Mouse (Mus musculus): ENCODE measurements around the gene Olfr548-ps1. TPM values are rescaled to one million over a fixed set of nuclear protein-coding genes. Genes with fewer than 3 reads are reported as not detected.

Olfr548-ps1 gene
- polyA plus RNA-seq (2012), result not detected in 2 replicates

GRCm38 (mm10) chr7:102540596-102540995 is at the start of gene Olfr548-ps1:
TSS of gene Olfr548-ps1 (plus strand) at chr7:102540896.
- TF ChIP-seq GATA1 (IDR thresholded peaks at IDR 0.05; ENCODE audit: low read length), result no peak

- no peak for TF ChIP-seq GATA1 (IDR thresholded peaks at IDR 0.05; ENCODE audit: low read length)
These were observed 41.2 kb upstream of the Olfr548-ps1 start, which contains the start of gene Olfr545 for GRCm38 (mm10) chr7:102499473-102499872. TSS of gene Olfr545 (minus strand) at chr7:102499573.

DNA sequence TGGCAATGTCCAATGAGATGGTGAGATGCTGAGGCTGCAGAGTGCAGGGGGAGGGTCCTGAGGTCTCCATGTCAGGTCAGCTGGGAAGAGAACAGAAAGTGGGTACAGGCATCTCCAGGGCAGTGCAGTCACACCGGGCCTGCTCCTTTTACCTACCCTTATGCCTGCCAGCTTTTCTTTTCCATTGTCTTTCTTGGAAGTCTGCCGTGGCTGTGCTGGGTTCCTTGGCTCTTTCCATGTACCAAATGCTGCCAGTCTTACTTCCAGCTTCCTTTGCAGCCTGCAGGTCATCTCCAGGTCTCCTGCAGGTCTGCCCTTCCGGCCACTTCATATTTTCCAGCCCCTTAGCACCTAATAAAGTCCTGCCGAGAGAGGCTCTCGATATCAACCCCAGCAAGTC is 38.7 kb upstream of the Olfr548-ps1 start:
- no peak for TF ChIP-seq GATA1 (IDR thresholded peaks at IDR 0.05; ENCODE audit: low read length)

DNA sequence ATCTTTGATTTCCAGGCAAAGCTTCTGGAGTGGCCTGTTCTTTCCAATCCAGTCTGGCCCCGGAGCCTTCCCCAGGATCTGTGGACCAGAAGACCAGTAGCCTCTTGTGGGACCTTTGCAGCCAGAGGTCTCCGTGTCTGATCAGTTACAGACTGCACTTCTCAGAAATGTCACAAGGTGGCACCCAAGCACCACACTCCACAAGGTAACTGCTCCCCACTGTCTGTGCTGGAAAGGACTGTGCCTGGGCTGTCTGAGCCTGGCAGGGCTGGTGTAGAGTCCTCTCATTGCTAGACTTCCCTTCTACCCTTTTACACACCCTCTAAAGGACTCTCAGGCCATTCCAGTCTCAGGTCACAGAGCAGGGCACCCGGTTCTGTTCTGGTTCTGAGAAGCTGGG is 33.8 kb upstream of the Olfr548-ps1 start:
- no peak for TF ChIP-seq GATA1 (IDR thresholded peaks at IDR 0.05; ENCODE audit: low read length)

DNA sequence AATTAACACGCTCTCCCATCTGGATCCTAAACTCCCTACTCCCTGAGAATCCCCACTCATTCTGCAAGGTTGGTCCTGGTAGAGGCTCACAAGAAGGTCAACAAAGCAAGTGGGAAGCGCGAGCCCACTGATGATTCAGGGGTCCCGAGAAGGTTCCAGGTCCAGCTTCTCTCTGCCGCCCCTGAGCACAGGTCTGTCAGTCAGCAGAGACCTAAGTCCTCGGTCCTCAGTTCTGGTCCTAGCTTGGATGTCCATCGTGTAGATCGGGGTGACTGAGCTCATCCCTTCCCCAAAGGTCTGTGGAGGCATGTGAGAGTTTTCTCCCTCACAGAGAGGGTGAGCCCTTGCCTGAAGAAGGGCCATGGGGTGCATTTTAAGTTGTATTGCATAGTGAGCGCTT is 32.6 kb upstream of the Olfr548-ps1 start:
- TF ChIP-seq GATA1 (IDR thresholded peaks at IDR 0.05; ENCODE audit: low read length), result no peak

DNA sequence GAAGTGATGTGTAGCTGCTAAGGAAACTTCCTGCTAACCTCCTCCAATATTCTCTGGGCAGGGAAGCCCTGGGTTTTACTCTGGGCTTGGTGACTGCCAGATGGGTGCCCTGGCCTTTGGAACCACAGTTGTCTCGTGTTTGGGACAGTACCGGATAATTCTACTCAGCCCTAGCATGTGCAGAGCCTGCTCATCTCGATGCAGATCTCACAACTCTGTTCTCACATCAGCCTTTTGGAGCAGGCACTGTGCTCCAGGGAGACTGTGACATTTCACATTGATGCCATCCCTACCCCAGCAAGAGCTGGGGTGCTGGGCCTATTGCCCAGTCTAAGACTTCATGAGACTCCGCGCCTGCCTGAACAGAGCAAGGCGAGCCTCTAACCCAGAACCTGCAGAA is 32.0 kb upstream of the Olfr548-ps1 start:
- no peak for TF ChIP-seq GATA1 (IDR thresholded peaks at IDR 0.05; ENCODE audit: low read length)

- TF ChIP-seq GATA1 (IDR thresholded peaks at IDR 0.05; ENCODE audit: low read length), result no peak
These were observed 31.0 kb upstream of the Olfr548-ps1 start for GRCm38 (mm10) chr7:102509726-102510125.

DNA sequence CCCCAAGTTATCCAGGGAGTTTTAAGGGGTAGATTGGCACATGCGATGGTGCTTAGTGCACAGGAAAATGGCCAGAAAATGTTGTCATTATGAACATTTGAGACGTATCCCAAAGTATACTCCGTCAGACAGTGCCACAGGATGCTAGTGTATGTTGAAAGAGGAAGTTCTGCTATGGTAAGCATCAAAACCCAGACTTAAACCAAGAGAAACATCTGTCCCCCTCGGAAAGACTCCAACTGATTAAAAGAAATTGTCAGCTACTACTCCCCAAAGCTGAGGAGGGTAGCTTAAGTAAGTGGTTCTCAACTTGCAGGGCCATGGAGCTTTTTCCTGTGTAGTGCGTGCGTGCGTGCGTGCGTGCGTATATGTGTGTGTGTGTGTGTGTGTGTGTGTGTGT is 28.8 kb upstream of the Olfr548-ps1 start:
- no peak for TF ChIP-seq GATA1 (IDR thresholded peaks at IDR 0.05; ENCODE audit: low read length)

DNA sequence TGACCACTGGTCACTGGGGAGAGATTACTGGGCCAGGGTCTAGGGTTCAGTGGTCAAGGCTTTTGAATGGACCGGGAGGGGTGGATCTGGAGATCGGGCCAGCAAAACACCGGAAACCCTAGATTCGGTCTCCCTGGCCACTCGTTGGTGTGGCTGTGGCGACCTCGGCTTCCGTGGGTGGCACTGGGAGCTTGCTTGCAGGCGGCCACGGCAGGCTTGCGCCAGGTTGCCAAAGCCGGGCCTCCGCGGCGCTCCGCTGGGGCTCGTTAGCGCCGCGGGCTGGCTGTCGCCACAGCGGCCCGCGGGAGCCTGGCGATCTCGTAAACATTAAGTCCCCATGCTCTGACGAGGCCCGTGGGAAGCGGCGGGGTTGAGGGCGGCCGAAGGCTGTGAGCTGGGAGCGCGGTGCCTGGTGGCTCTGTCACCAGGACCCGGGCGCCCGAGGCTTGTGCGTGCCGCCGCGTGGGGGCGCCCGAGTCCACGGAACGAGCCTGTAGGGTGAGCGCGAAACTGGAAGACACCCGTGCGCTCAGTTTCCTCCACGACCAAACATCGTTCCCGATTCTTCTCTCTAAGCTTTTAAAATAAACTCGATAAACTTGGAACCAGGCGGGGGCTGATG is 27.8 kb upstream of the Olfr548-ps1 start:
- TF ChIP-seq GATA1 (IDR thresholded peaks at IDR 0.05; ENCODE audit: low read length), result no peak

DNA sequence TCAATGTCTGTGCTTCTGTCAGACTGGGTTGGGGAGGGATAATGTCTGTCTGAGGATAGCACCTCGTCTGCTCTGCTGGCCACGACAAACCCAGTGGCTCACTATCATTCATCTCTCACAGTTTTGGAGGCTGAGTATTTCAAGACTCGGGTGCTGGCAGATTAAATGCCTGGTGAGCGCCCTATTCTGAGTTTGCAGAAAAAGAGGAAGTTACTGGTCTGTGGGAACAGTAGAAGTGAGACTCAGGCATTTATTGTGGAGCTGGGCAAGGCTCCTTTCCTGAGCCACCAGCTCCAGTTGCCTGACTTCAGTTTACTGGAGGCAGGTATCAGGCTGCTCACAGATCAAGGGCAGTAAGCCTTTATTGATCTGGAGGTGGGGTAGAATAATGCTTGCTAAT is 26.6 kb upstream of the Olfr548-ps1 start:
- TF ChIP-seq GATA1 (IDR thresholded peaks at IDR 0.05; ENCODE audit: low read length), result no peak

- TF ChIP-seq GATA1 (IDR thresholded peaks at IDR 0.05; ENCODE audit: low read length), result no peak
These were observed 24.2 kb upstream of the Olfr548-ps1 start for GRCm38 (mm10) chr7:102516261-102517050.

DNA sequence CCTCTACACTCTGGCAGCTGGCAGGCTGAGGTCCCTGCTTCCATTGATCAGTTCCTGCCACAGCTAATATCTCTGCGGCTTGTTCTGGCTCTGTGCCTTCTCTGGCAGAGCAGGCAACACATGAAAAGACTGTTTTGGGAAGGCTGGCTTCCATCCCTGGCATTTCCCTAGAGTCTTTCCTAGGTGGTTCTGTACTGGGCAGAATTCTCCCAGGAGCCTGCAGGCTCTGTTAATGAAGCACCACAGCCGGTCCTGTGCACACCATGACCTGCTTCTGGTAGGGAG is 23.7 kb upstream of the Olfr548-ps1 start:
- TF ChIP-seq GATA1 (IDR thresholded peaks at IDR 0.05; ENCODE audit: low read length), result no peak

GRCm38 (mm10) chr7:102529052-102529451 is 11.6 kb upstream of the Olfr548-ps1 start:
- TF ChIP-seq GATA1 (IDR thresholded peaks at IDR 0.05; ENCODE audit: low read length), result no peak

GRCm38 (mm10) chr7:102534449-102534848 is 6.2 kb upstream of the Olfr548-ps1 start, which contains the start of gene Olfr547:
TSS of gene Olfr547 (plus strand) at chr7:102534749.
- no peak for TF ChIP-seq GATA1 (IDR thresholded peaks at IDR 0.05; ENCODE audit: low read length)

- no peak for TF ChIP-seq GATA1 (IDR thresholded peaks at IDR 0.05; ENCODE audit: low read length)
These were observed 555 bp downstream of the Olfr548-ps1 start for GRCm38 (mm10) chr7:102541251-102541650.

DNA sequence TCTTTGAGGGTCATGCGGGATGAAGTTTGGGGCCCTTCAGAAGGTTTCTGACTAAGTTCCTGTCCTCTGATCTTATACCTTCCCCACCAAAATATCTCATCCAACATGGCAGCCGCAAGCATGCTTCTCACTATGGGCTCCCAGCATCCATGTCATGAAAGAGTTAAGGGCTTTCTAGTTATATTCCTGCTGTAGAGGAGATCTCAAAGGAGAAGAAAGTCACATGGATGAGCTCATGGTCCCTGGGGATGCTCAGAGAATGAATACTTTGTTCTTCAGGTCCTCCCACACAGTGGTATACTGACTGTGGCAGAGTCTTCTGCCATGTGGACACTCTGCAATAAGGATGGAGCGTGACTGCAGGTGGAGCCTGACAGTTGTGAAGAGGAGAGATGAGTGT is 8.9 kb downstream of the Olfr548-ps1 start, which contains the start of gene Olfr549:
TSS of gene Olfr549 (plus strand) at position 301 of the 400 bp plus-strand sequence.
- TF ChIP-seq GATA1 (IDR thresholded peaks at IDR 0.05; ENCODE audit: low read length), result no peak

GRCm38 (mm10) chr7:102553279-102553678 is 12.6 kb downstream of the Olfr548-ps1 start:
- TF ChIP-seq GATA1 (IDR thresholded peaks at IDR 0.05; ENCODE audit: low read length), result no peak

All from G1E-ER4 (cell line).